Mouse (Mus musculus) ES-E14 (cell line): ENCODE measurements at regions not wholly inside any gene's neighbourhood (a gene's known extent, or its start where the extent isn't known, plus 50 kb on each side); places are given as distances from the start of the nearest gene placed in this dataset.

ENCODE experiments used
- DNase-seq: peaks from one replicate; pipeline ENCODE4 v3.0.0-alpha.2; 2013; ENCODE audit warnings: low read depth, low spot score
- H3K27ac ChIP-seq: 2 replicates; pipeline ENCODE4 v1.5.1; 2012; ENCODE audit warnings: low read depth, mild to moderate bottlenecking, low read length, moderate library complexity, mixed read lengths; ENCODE audit not compliant: poor library complexity, insufficient read depth, severe bottlenecking
- H3K36me3 ChIP-seq: 2 replicates; pipeline ENCODE4 v1.6.1; 2012; ENCODE audit warnings: mild to moderate bottlenecking, low read length, moderate library complexity, mixed read lengths; ENCODE audit not compliant: control insufficient read depth, poor library complexity, insufficient read depth, severe bottlenecking
- H3K4me1 ChIP-seq, 2 experiments: fragments of 150-350 bp in 1 of 2; sonication (generic) in 1 of 2; 2 replicates each; pipeline ENCODE4 v1.6.1; 2012; ENCODE audit warnings: low read length in 2 of 2, mild to moderate bottlenecking in 1 of 2, mixed read lengths in 1 of 2; ENCODE audit not compliant: control insufficient read depth in 2 of 2, insufficient read depth in 2 of 2, poor library complexity in 1 of 2
- H3K4me3 ChIP-seq, 2 experiments: fragments of 150-350 bp in 1 of 2; sonication (generic) in 1 of 2; 2 replicates each; pipeline ENCODE4 v1.5.1; 2012; ENCODE audit warnings: low read length in 2 of 2, low read depth in 1 of 2, mild to moderate bottlenecking in 1 of 2, mixed read lengths in 1 of 2; ENCODE audit not compliant: insufficient read depth in 1 of 2, poor library complexity in 1 of 2, severe bottlenecking in 1 of 2
- H3K9ac ChIP-seq: 2 replicates; pipeline ENCODE4 v1.6.1; 2012; ENCODE audit warnings: low read depth, mild to moderate bottlenecking, low read length, mixed read lengths; ENCODE audit not compliant: poor library complexity, insufficient read depth, severe bottlenecking
- H3K9me3 ChIP-seq: fragments of 150-350 bp; sonication (generic); 2 replicates; pipeline ENCODE4 v1.6.1; 2012; ENCODE audit warnings: low read depth, mild to moderate bottlenecking, low read length; ENCODE audit not compliant: control insufficient read depth, insufficient read depth
- CHD2 ChIP-seq: IDR thresholded peaks from 2 replicates; pipeline ENCODE4 v1.6.1; 2014; ENCODE audit warnings: mild to moderate bottlenecking, low read depth, low read length, inconsistent platforms
- HCFC1 ChIP-seq: IDR thresholded peaks from 2 replicates; pipeline ENCODE4 v1.6.1; 2012; ENCODE audit warnings: low read length, inconsistent platforms, borderline replicate concordance; ENCODE audit not compliant: insufficient read depth
- MAFK ChIP-seq: IDR thresholded peaks from 2 replicates; pipeline ENCODE4 v1.6.1; 2014; ENCODE audit warnings: mild to moderate bottlenecking, low read depth, low read length, inconsistent platforms; ENCODE audit not compliant: insufficient read depth
- ZC3H11A ChIP-seq: IDR thresholded peaks from 2 replicates; pipeline ENCODE4 v1.6.1; 2012; ENCODE audit warnings: low read depth, mild to moderate bottlenecking, inconsistent platforms, low read length, borderline replicate concordance
- ZNF384 ChIP-seq: IDR thresholded peaks from 2 replicates; pipeline ENCODE4 v1.6.1; 2012; ENCODE audit warnings: low read depth, low read length, inconsistent platforms
- in situ Hi-C, 2 experiments: fragments of 600-800 bp; cut with MboI; formaldehyde crosslinking; loops; one replicate each; pipeline ENCODE4 v1.15.1; 2025; ENCODE audit warnings: low sequenced_read_pairs in 2 of 2, inconsistent platforms in 1 of 2; ENCODE audit not compliant: unreplicated experiment in 2 of 2

GRCm38 (mm10) chr3:139978172-139978571 lies 772.7 kb downstream of the Stpg2 start:
- DNase-seq = no peak
- in situ Hi-C loops = no loop called here
- no peak overlapping the region for H3K4me3 ChIP-seq
- H3K36me3 ChIP-seq = no peaks in the 10 kb centered on the region
- no peaks in the 10 kb centered on the region for H3K4me1 ChIP-seq
- H3K9ac ChIP-seq = no peak overlapping the region
- H3K27ac ChIP-seq = no peak overlapping the region
- H3K9me3 ChIP-seq = no peaks in the 10 kb centered on the region
- TF ChIP-seq MAFK = no peak
- no peak for TF ChIP-seq HCFC1
- no peak for TF ChIP-seq ZNF384
- TF ChIP-seq CHD2 = no peak
- no peak for TF ChIP-seq ZC3H11A

GRCm38 (mm10) chr3:139985830-139986481 lies 780.5 kb downstream of the Stpg2 start:
- Histone ChIP-seq H3K36me3 (no peaks in the 10 kb centered on the region), H3K27ac (no peak overlapping the region), H3K9me3 (no peaks in the 10 kb centered on the region), H3K9ac (no peak overlapping the region), H3K4me1 (no peaks in the 10 kb centered on the region), H3K4me3 (no peak overlapping the region)
- DNase-seq = no peak
- in situ Hi-C loops = no loop called here
- TF ChIP-seq CHD2 = no peak
- TF ChIP-seq MAFK = no peak
- no peak for TF ChIP-seq HCFC1

DNA sequence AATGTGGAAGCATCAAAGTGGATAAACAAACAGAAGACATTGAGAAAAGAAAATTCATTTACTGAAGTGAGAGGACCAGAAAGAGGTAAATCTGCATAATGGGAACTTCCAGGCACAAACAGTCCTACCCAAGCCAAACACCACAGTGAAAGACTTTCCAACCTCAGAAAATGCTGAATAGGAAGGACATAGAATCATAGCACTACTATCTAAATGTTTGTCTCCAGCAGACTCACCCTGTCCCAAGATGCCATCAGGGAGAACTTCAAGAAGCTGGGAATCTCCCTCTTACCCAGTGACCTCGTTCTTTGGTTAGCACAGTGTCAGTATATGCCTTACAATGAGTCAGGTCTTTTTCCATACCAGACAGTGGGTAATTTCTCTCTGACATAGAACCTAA lies 783.4 kb downstream of the Stpg2 start:
- Histone ChIP-seq H3K4me3 (no peak overlapping the region), H3K36me3 (no peaks in the 10 kb centered on the region), H3K9ac (no peak overlapping the region), H3K27ac (no peak overlapping the region), H3K9me3 (no peaks in the 10 kb centered on the region), H3K4me1 (no peaks in the 10 kb centered on the region)
- DNase-seq = no peak
- no peak for TF ChIP-seq HCFC1
- TF ChIP-seq ZNF384 = no peak
- no peak for TF ChIP-seq ZC3H11A
- no peak for TF ChIP-seq MAFK
- in situ Hi-C loops = no loop called here

- Histone ChIP-seq H3K27ac (no peak overlapping the region), H3K9ac (no peak overlapping the region), H3K9me3 (no peaks in the 10 kb centered on the region), H3K4me1 (no peaks in the 10 kb centered on the region), H3K4me3 (no peak overlapping the region), H3K36me3 (no peaks in the 10 kb centered on the region)
- DNase-seq = no peak
- in situ Hi-C loops = no loop called here
- no peak for TF ChIP-seq ZNF384
- no peak for TF ChIP-seq ZC3H11A
- no peak for TF ChIP-seq MAFK
- TF ChIP-seq CHD2 = no peak
- no peak for TF ChIP-seq HCFC1
These were observed 783.9 kb downstream of the Stpg2 start for GRCm38 (mm10) chr3:139989380-139989779.

DNA sequence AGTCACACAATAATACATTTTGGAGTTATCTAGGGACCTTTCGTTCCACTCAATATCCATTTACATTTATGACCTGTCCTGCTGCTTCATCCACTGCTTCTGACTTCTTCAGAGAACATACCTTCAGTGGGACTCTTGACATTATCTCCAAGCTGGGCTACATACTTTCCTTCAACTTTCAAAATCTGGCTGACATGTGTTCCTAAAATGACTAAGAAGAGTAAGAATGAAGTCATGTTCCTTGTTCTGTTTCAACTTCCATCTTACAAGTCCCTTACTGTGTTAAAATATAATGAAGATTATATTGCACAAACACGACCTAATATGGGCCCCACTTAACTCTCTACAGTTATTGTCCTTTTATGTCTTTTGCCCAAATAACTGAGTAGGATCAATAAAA lies 807.0 kb downstream of the Stpg2 start:
- DNase-seq = no peak
- H3K27ac ChIP-seq = no peak overlapping the region
- TF ChIP-seq HCFC1 = no peak
- TF ChIP-seq ZC3H11A = no peak
- TF ChIP-seq CHD2 = no peak
- TF ChIP-seq ZNF384 = no peak
- TF ChIP-seq MAFK = no peak
- H3K36me3 ChIP-seq = no peaks in the 10 kb centered on the region
- no peaks in the 10 kb centered on the region for H3K9me3 ChIP-seq
- in situ Hi-C loops = no loop called here
- H3K4me1 ChIP-seq = no peaks in the 10 kb centered on the region
- no peak overlapping the region for H3K9ac ChIP-seq
- no peak overlapping the region for H3K4me3 ChIP-seq
